Mouse (Mus musculus) frontal cortex, postnatal 14 days (tissue): ENCODE data around the gene Msantd4.
"Not testable (repeated sequence)": the region's sequence is repeated elsewhere in the genome, so short reads cannot be mapped to it uniquely, and the experiment has no call there.

ENCODE experiments used
- DNase-seq, 2 experiments: peaks; one replicate each; pipeline ENCODE4 v3.0.0; 2022; ENCODE audit warnings: low spot score in 2 of 2

Gene Msantd4

GRCm38 (mm10) chr9:4375828-4376639 is at the start of gene Msantd4:
Msantd4 (plus strand) TSS chr9:4376562.
- peak; percentile 97 to 99 for DNase-seq

GRCm38 (mm10) chr9:4353163-4353562 is 23.2 kb upstream of the Msantd4 start:
- no peak for DNase-seq

GRCm38 (mm10) chr9:4376640-4377120 is 318 bp downstream of the Msantd4 start:
- DNase-seq = no peak

GRCm38 (mm10) chr9:4400801-4401200 is 24.4 kb downstream of the Msantd4 start:
- not testable (repeated sequence) for DNase-seq
